Mouse (Mus musculus): Measurements from ENCODE around the gene Dchs2. TPM values are rescaled to one million over a fixed set of nuclear protein-coding genes. Genes with fewer than 3 reads are reported as not detected.

The Dchs2 gene
- polyA plus RNA-seq, 1 experiment from 2014 or later, result 0.16 TPM

DNA sequence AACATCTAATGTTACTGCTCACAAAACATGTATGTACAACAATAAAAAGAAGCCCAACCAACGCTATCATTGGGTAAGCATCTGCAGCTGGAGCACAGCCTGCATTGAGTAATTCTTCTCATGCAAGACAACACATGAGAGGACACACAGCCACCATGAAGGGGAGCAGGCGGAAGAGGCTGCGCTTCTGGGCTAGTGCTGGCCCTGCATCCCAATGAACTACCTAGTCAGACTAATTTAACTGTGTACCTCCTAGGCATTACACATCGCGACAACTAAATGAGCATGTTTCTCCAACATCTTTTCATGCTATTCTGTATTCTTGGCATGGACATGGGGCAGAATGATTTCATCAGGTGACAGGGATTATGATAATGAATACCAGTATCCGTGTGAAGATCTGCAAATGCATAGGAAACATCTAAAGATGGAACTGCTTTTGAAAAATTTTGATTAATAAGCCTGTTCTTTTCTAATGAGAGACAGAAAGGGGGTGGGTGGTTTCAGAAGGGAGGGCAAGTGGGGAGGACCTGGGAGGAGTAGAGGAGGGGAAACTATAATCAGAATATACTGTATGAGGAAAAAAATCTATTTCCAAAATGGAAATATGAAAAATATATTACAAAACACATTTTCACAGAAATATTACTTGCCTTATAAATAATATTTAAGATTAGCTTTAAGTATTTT lies 33.9 kb downstream of the Dchs2 start:
- no peak for ATAC-seq
- H3K4me3 ChIP-seq (replicated peaks), result no peak overlapping the region
- no peaks in the 10 kb centered on the region for H3K4me1 ChIP-seq (replicated peaks)
- H3K9me3 ChIP-seq, result no peaks in the 10 kb centered on the region
- no peak overlapping the region for H3K27ac ChIP-seq
- H3K9ac ChIP-seq, result no peak overlapping the region
- no peaks in the 10 kb centered on the region for H3K27me3 ChIP-seq (replicated peaks)
- no peak overlapping the region for H3K4me2 ChIP-seq (replicated peaks)
- H3K36me3 ChIP-seq, result no peaks in the 10 kb centered on the region
- 73% methylated on average over 6 of the region's 6 CpGs for WGBS

DNA sequence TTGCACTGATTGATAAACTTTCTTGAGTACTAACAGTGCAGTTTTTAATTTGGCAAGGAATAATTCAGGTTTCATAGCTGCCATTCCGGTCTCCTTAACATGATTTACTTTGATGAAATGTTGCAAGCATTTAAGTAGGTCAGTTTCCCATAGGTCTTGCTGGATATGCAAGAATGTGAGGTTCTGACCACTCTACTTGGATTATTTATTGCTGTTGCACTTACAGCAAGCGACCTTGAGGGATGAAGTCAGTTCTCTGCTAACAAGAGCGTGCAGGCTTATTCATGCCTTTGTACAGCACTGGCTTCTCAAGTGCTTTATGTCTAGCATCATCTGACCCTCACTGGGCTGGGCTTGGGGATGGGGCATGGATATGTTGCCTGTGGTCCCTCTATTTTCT lies 35.9 kb downstream of the Dchs2 start:
- no peak overlapping the region for H3K27ac ChIP-seq
- ATAC-seq, result no peak
- 58% methylated on average over 3 of the region's 3 CpGs for WGBS
- H3K27me3 ChIP-seq (replicated peaks), result no peaks in the 10 kb centered on the region
- H3K36me3 ChIP-seq, result no peaks in the 10 kb centered on the region
- no peak overlapping the region for H3K9ac ChIP-seq
- H3K4me3 ChIP-seq (replicated peaks), result no peak overlapping the region
- no peaks in the 10 kb centered on the region for H3K4me1 ChIP-seq (replicated peaks)
- H3K9me3 ChIP-seq, result no peaks in the 10 kb centered on the region
- H3K4me2 ChIP-seq (replicated peaks), result no peak overlapping the region

DNA sequence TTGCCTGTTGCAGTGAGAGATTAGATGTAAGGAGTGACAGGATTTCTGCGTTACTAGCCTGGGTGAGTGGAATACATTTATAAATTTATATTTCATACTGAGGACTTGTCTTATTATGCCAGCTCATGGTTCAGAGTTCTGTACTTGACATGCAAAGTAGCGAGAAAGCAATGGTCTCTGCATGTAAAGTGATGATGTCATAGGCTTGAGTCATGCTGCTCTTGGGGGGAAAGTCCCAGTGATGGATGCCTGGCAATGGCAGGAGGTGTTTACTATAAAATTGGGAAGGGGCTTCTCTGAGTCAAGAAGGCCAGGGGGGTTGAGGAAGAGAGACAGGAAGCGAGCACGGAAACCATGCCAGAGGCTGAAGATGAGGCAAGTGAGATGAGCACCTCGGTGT lies 57.8 kb downstream of the Dchs2 start:
- H3K9ac ChIP-seq, result no peak overlapping the region
- no peak overlapping the region for H3K4me2 ChIP-seq (replicated peaks)
- no peaks in the 10 kb centered on the region for H3K27me3 ChIP-seq (replicated peaks)
- no peaks in the 10 kb centered on the region for H3K36me3 ChIP-seq
- H3K4me1 ChIP-seq (replicated peaks), result no peaks in the 10 kb centered on the region
- ATAC-seq, result no peak
- no peaks in the 10 kb centered on the region for H3K9me3 ChIP-seq
- WGBS, result 90% methylated on average over 5 of the region's 5 CpGs
- H3K4me3 ChIP-seq (replicated peaks), result no peak overlapping the region
- H3K27ac ChIP-seq, result no peak overlapping the region

DNA sequence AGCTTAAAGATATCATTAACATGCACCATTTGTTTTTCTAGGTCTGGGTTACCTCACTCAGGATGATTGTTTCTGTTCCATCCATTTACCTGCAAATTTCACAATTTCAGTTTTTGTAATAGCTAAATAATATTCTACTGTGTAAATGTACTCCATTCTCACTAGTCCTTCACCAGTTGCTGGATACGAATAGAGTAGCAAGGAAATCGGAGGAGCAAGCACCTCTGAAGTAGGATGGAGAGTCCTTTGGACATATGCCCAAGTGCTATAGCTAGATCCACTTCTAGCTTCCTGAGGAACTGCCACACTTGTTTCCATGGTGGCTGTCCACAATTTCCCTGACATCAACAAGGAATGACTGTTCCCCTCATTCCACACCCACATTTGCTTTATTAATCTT lies 63.5 kb downstream of the Dchs2 start:
- Histone ChIP-seq H3K9ac (no peak overlapping the region), H3K27ac (no peak overlapping the region), H3K9me3 (no peaks in the 10 kb centered on the region), H3K4me1 (replicated peaks) (no peaks in the 10 kb centered on the region), H3K27me3 (replicated peaks) (no peaks in the 10 kb centered on the region), H3K36me3 (no peaks in the 10 kb centered on the region), H3K4me3 (replicated peaks) (no peak overlapping the region), H3K4me2 (replicated peaks) (no peak overlapping the region)
- WGBS, result 88% methylated on average over 2 of the region's 2 CpGs
- ATAC-seq, result no peak

DNA sequence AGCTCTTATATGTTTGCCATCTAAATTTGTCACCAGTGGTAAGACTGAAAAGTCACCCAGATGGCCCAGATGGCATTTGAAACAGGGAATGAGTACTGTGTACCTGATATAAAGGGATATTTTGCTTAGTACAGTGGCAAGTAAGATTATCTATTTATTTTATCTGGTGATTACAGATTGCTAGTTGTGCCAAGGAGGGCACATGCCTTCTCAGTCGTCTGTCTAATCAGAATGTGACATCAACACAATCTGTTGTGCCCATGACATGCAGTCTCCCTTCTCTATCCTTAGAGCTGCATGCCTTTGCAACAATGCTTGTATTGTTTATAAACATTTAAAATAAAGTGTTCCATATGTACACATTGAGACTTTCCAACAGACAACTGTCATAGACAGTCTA lies 64.7 kb downstream of the Dchs2 start:
- Histone ChIP-seq H3K27ac (no peak overlapping the region), H3K4me2 (replicated peaks) (no peak overlapping the region), H3K36me3 (no peaks in the 10 kb centered on the region), H3K27me3 (replicated peaks) (no peaks in the 10 kb centered on the region), H3K4me1 (replicated peaks) (no peaks in the 10 kb centered on the region), H3K4me3 (replicated peaks) (no peak overlapping the region), H3K9ac (no peak overlapping the region), H3K9me3 (no peaks in the 10 kb centered on the region)
- no peak for ATAC-seq
- 40% methylated on average over 1 of the region's 1 CpGs for WGBS

DNA sequence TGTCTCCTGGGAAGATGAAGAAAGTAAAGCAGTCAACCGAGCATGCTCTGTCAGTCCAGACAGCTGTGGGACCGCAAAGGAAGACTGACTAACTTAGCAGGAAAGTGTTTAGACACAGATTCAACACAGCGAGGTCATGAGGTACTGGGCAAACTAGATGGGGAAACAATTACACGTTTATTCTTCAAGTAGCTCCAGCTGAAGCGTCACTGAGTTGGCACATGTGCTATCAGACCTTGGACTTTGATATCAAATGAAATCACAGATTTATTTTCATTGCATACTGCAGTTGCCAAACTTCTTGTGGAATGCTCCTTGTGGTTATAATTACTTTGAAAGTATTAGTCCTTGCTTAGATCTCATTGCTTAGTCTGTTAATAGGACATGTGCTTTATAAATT lies 67.2 kb downstream of the Dchs2 start:
- Histone ChIP-seq H3K4me3 (replicated peaks) (no peak overlapping the region), H3K4me2 (replicated peaks) (no peak overlapping the region), H3K36me3 (no peaks in the 10 kb centered on the region), H3K9ac (no peak overlapping the region), H3K27me3 (replicated peaks) (no peaks in the 10 kb centered on the region), H3K4me1 (replicated peaks) (no peaks in the 10 kb centered on the region), H3K9me3 (no peaks in the 10 kb centered on the region), H3K27ac (no peak overlapping the region)
- WGBS, result 49% methylated on average over 5 of the region's 5 CpGs
- ATAC-seq, result no peak

DNA sequence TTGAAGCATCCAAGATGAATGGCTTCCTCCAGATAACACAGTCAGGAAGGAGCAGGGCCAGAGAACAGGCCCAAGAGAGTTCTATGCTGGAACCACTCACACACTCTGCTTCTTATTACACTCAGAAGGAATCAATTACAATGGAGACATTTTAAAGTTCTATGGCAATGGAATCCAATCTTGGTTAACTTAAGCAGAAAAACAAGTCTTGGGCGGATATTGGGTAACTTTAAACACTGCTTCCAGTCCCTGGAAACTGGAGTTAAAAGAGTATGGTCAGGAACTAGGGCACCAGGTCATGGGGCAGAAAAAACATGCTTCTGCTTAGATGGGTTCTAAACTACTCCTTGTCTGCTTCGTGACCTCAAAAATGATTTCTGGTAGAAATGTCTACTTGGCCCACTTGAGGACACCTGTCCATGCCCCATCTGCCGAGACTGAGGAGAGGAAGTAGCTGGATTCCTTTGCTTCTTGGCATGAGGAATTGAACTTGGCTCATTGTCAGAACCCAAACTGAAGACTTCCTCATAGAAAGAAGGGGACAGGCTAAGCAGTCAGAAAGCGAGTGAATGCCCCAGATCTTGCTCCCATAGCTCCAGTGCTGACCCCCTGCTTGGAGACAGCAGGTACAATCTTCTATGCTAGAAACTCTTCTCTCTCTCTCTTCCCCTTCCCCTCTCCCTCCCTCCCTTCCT lies 73.7 kb downstream of the Dchs2 start:
- no peaks in the 10 kb centered on the region for H3K36me3 ChIP-seq
- H3K4me3 ChIP-seq (replicated peaks), result no peak overlapping the region
- no peak overlapping the region for H3K4me2 ChIP-seq (replicated peaks)
- 65% methylated on average over 4 of the region's 4 CpGs for whole genome bisulfite sequencing
- H3K9ac ChIP-seq, result no peak overlapping the region
- no peaks in the 10 kb centered on the region for H3K4me1 ChIP-seq (replicated peaks)
- no peaks in the 10 kb centered on the region for H3K9me3 ChIP-seq
- no peak for ATAC-seq
- H3K27ac ChIP-seq, result no peak overlapping the region
- no peaks in the 10 kb centered on the region for H3K27me3 ChIP-seq (replicated peaks)

DNA sequence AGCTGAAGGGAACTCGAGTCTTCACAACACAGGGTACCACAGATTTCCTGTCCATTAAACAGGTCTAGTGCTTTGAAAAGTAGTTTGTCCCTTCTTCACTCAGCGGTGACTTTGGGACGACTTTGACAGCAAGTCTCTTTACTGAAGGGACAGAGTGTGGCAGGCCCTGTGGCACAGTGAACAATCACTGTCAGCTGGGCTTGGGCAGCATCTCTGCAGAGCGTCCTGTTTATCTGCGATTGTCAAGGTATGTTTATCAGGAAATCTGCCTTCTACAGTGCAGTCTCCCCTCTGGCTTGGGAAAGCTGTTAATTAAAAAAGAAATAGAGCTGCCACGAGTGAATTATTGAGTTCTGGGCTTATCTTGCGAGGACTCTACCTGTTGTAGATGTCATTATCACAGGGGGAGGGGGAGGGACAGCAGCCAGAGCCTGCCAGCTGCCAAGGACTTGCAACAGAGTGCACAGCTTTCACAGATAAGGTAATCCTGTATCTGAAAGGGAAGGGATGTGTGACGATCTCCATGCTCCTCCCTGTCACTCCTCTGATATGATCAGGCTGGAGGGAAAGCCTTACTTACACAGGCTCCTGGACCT lies 77.4 kb downstream of the Dchs2 start:
- Histone ChIP-seq H3K27me3 (replicated peaks) (no peaks in the 10 kb centered on the region), H3K4me1 (replicated peaks) (no peaks in the 10 kb centered on the region), H3K36me3 (no peaks in the 10 kb centered on the region), H3K4me2 (replicated peaks) (no peak overlapping the region), H3K9me3 (no peaks in the 10 kb centered on the region), H3K9ac (no peak overlapping the region), H3K4me3 (replicated peaks) (no peak overlapping the region), H3K27ac (no peak overlapping the region)
- peak; percentile 41; the same call in 1 of the 2 replicates for ATAC-seq
- 31% methylated on average over 8 of the region's 8 CpGs for WGBS

DNA sequence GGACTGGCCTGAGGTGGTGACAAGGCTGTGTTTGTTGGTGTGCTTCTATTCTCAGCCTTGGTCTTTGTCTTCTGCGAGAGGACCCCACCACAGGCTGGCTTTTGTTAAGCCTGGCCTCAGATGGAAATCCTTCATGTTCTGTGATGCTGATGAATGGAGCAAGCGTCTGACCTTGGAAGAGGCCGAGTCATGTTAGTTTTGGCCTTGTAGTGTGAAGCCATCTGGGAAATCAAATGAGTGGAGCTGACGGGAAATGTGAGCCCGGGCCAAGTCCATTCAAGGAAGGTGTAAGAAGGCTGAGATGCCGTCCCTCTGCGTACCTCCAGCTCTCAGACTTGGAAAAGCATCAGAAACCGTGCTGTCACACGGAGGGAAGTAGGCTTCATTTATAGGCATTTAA lies 81.9 kb downstream of the Dchs2 start:
- H3K4me3 ChIP-seq (replicated peaks), result no peak overlapping the region
- no peaks in the 10 kb centered on the region for H3K27me3 ChIP-seq (replicated peaks)
- no peaks in the 10 kb centered on the region for H3K9me3 ChIP-seq
- no peak overlapping the region for H3K4me2 ChIP-seq (replicated peaks)
- ATAC-seq, result no peak
- H3K27ac ChIP-seq, result no peak overlapping the region
- no peaks in the 10 kb centered on the region for H3K36me3 ChIP-seq
- H3K9ac ChIP-seq, result no peak overlapping the region
- WGBS, result 80% methylated on average over 9 of the region's 9 CpGs
- peaks cover 8% of the 10 kb centered on the region; the same call in 1 of the 2 replicates for H3K4me1 ChIP-seq (replicated peaks)

DNA sequence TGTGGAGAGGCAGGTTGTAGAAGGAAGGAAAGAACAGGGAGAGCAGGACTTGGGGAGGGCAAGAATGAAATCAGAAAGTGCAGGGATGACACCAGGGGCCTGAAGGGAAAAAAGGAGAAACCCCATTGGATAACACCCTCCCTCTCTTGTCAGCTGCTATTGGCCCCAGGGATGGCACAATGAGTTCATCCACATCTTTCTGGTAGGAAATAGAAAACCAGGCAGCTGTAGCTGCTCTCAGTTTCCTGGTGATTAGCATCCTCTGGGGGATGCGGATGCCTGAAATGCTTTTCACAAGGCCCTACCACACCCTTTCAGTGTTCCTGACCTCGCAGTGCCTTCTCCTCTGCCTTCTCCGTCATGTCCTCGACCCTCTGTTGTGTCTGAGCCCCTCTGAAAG lies 82.5 kb downstream of the Dchs2 start:
- no peak for ATAC-seq
- H3K27ac ChIP-seq, result no peak overlapping the region
- H3K4me1 ChIP-seq (replicated peaks), result peaks cover 8% of the 10 kb centered on the region; the same call in 1 of the 2 replicates
- no peak overlapping the region for H3K4me3 ChIP-seq (replicated peaks)
- H3K36me3 ChIP-seq, result no peaks in the 10 kb centered on the region
- H3K27me3 ChIP-seq (replicated peaks), result no peaks in the 10 kb centered on the region
- no peak overlapping the region for H3K9ac ChIP-seq
- no peaks in the 10 kb centered on the region for H3K9me3 ChIP-seq
- 61% methylated on average over 4 of the region's 4 CpGs for WGBS
- H3K4me2 ChIP-seq (replicated peaks), result no peak overlapping the region

DNA sequence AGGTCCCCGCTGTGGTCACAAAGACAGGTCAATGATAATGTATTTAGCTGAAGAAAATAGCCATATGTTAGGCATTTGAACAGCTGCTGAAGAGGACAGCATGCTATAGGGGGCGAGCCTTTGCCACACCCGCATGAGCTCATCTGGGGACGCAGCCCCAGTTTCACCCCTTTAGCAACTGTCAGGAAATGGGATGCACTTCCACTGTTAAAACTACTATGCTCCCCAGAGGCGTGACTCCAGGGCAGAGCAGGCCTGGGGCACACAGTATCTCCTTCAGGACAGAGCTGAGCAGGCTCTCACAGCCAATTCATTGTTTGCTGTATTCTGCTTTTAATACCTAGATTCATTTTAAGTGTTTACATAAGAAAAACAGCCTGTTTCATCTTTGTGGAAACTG lies 84.2 kb downstream of the Dchs2 start:
- Histone ChIP-seq H3K27me3 (replicated peaks) (no peaks in the 10 kb centered on the region), H3K27ac (no peak overlapping the region), H3K9me3 (no peaks in the 10 kb centered on the region), H3K4me1 (replicated peaks) (peaks cover 8% of the 10 kb centered on the region; the same call in 1 of the 2 replicates), H3K36me3 (no peaks in the 10 kb centered on the region), H3K4me2 (replicated peaks) (no peak overlapping the region), H3K4me3 (replicated peaks) (no peak overlapping the region), H3K9ac (no peak overlapping the region)
- 54% methylated on average over 5 of the region's 5 CpGs for WGBS
- no peak for ATAC-seq

DNA sequence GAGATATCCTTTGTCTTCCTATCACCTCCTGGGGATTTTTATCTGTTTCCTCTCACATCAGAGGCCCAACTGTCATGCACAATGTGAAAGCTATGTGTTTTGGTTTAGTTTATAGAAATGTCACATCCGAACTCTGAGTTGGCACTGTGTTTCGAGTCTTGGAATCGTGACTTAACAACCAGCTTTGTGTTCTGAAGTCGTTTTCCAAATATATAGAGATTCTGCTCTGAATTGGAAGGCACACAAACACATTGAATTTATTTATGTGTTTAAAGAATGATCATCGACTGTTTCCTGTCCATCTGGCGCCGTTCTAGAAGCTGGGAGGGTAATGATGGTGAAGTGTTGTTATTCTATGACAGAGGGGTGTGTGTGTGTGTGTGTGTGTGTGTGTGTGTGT lies 84.8 kb downstream of the Dchs2 start:
- H3K4me2 ChIP-seq (replicated peaks), result no peak overlapping the region
- 32% methylated on average over 7 of the region's 7 CpGs for WGBS
- H3K4me3 ChIP-seq (replicated peaks), result no peak overlapping the region
- no peak overlapping the region for H3K9ac ChIP-seq
- ATAC-seq, result no peak
- no peaks in the 10 kb centered on the region for H3K9me3 ChIP-seq
- H3K27ac ChIP-seq, result no peak overlapping the region
- no peaks in the 10 kb centered on the region for H3K27me3 ChIP-seq (replicated peaks)
- peaks cover 8% of the 10 kb centered on the region; the same call in 1 of the 2 replicates for H3K4me1 ChIP-seq (replicated peaks)
- H3K36me3 ChIP-seq, result no peaks in the 10 kb centered on the region

DNA sequence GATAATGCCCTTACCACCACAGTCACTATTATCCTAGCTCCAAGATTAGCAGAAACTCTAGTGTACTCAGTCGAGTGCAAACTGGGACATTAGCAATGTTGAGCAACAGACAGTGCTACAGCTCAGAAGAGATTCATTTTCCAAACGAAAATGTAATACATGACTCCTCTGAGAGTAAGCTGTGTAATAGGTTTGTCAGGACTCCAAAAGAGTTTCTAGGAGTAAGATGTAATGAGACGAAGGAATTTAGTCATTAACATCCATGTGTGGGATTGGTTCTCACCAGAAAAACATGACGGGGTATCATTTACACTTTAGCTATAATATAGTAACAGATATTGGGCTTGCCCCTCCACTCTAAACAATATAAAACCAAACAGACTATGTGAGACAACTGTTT lies 90.3 kb downstream of the Dchs2 start:
- H3K27ac ChIP-seq, result no peak overlapping the region
- no peaks in the 10 kb centered on the region for H3K4me1 ChIP-seq (replicated peaks)
- no peak for ATAC-seq
- H3K9me3 ChIP-seq, result no peaks in the 10 kb centered on the region
- H3K36me3 ChIP-seq, result no peaks in the 10 kb centered on the region
- H3K4me2 ChIP-seq (replicated peaks), result no peak overlapping the region
- WGBS, result 82% methylated on average over 4 of the region's 4 CpGs
- no peaks in the 10 kb centered on the region for H3K27me3 ChIP-seq (replicated peaks)
- H3K9ac ChIP-seq, result no peak overlapping the region
- no peak overlapping the region for H3K4me3 ChIP-seq (replicated peaks)
